Mouse (Mus musculus) embryonic stem cell, embryonic (primary cell): Measurements from ENCODE around the gene Cask.
"Not testable (repeated sequence)": the region's sequence is repeated elsewhere in the genome, so short reads cannot be mapped to it uniquely, and the experiment has no call there.

Experiments
- CTCF ChIA-PET, 4 experiments: fragments of 300-600 bp in 2 of 4; fragments of 350-600 bp in 2 of 4; sonication (Branson Sonifier 250); formaldehyde crosslinking; loops; one replicate each; lab custom pipeline; 2022; ENCODE audit warnings: inconsistent platforms in 2 of 4; lab: Charles Lee
- POLR2A ChIA-PET, 4 experiments: fragments of 300-600 bp in 2 of 4; fragments of 350-600 bp in 2 of 4; sonication (Branson Sonifier 250); formaldehyde crosslinking; loops; one replicate each; lab custom pipeline; 2022; ENCODE audit warnings: antibody characterized with exemption in 4 of 4, inconsistent platforms in 1 of 4; lab: Charles Lee

Cask gene

GRCm38 (mm10) chrX:13851285-13851684 is at the start of gene Cask:
Cask (minus strand) TSS chrX:13851367.
- CTCF ChIA-PET = interaction anchor here in 1 of 4 experiments (0.7 kb wide), 1 partner anchor 28 kb away, joined by 3 read pairs; no protein-coding TSS in a partner anchor
- POLR2A ChIA-PET = interaction anchor here in 1 of 4 experiments (1.3 kb wide), 1 partner anchor 9 kb away, joined by 5 read pairs; no protein-coding TSS in a partner anchor

DNA sequence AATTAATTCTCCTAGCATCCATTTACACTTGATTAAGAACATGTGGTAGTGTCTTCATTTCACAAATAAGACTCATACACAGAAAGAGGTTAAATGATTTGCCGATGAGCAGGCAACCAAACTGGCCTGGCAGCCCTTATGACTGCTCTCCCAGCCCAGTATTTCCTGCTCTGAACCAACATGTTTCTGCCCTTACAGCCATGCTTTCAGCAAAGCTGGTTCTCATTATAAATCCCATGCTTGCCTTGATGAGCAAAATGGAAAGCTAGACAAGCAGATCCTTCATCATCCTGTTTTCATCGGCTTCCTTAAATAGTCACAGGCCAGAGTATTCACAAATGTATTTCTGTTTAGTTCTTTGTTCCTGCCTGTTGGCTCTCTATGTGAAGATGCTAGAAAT is 38.8 kb upstream of the Cask start:
- ChIA-PET POLR2A (no interaction called here), CTCF (no interaction called here)

DNA sequence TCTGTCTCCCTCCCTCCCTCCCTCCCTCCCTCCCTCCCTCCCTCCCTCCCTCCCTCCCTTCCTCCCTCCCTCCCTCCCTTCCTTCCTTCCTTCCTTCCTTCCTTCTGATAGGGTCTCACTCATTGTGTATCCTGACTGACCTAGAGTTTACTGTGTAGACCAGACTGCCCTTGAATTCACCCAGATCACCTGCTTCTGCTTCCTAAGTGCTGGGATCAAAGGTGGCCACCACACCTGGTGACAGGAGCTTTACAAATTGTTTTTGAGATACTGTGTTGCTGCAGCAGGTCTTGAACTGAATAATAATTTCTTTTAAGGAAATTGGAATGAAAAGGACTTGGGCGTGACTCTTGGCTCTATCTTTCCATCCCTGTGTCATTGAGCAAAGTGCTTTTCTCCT is 33.2 kb upstream of the Cask start:
- POLR2A ChIA-PET = interaction anchor here in 1 of 4 experiments (0.6 kb wide), 1 partner anchor 480 kb away, joined by 3 read pairs; no protein-coding TSS in a partner anchor
- CTCF ChIA-PET = no interaction called here

GRCm38 (mm10) chrX:13881969-13882368 is 30.8 kb upstream of the Cask start:
- POLR2A ChIA-PET = interaction anchor here in 1 of 4 experiments (0.8 kb wide), 1 partner anchor 772 kb away, joined by 3 read pairs; no protein-coding TSS in a partner anchor
- CTCF ChIA-PET = no interaction called here

GRCm38 (mm10) chrX:13860145-13860544 is 9.0 kb upstream of the Cask start:
- ChIA-PET POLR2A (interaction anchor here in 2 of 4 experiments (0.8 to 2.2 kb wide), 4 partner anchors 8 to 15 kb away, joined by 3 to 8 read pairs (median 6); no protein-coding TSS in a partner anchor), CTCF (no interaction called here)

- CTCF ChIA-PET = interaction anchor here in 1 of 4 experiments (0.7 kb wide), 1 partner anchor 771 kb away, joined by 10 read pairs; no protein-coding TSS in a partner anchor
- POLR2A ChIA-PET = interaction anchor here in 2 of 4 experiments (1.0 to 1.7 kb wide), 2 partner anchors 12 to 13 kb away, joined by 3 to 7 read pairs; no protein-coding TSS in a partner anchor
Observed at GRCm38 (mm10) chrX:13859051-13859450, 7.9 kb upstream of the Cask start.

- CTCF ChIA-PET = interaction anchor here in 1 of 4 experiments (0.6 kb wide), 1 partner anchor 932 kb away, joined by 5 read pairs; no protein-coding TSS in a partner anchor
Observed at GRCm38 (mm10) chrX:13848473-13848872, 2.7 kb downstream of the Cask start.

DNA sequence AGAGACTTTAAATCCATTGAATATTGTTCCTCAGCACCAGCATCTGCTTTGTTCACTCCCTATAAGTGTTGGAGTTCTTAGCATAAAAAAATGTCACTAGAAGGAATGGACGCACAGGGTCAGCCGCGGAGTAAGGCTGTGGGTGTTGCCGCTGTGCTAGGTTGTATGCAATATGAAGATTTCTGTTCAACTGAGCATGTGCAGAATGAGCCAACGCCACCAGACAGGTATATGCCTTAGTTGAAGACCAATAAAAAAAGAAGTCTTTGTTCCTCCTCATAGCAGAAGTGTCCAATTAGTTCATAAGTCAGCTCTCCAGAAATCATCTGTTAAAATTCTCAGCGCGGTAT is 3.7 kb downstream of the Cask start:
- ChIA-PET POLR2A (interaction anchor here in 2 of 4 experiments (0.6 to 1.7 kb wide), 2 partner anchors 13 to 288 kb away, joined by 3 to 8 read pairs; no protein-coding TSS in a partner anchor), CTCF (no interaction called here)

More at GRCm38 (mm10) chrX:13848473-13848872, 2.7 kb downstream of the Cask start:
- POLR2A ChIA-PET = no interaction called here

- POLR2A ChIA-PET = interaction anchor here in 3 of 4 experiments (1.1 to 2.3 kb wide), 4 partner anchors 8 to 14 kb away, joined by 3 to 8 read pairs (median 5); no protein-coding TSS in a partner anchor
- CTCF ChIA-PET = no interaction called here
Observed at GRCm38 (mm10) chrX:13846653-13847501, 4.3 kb downstream of the Cask start.

- ChIA-PET CTCF (no interaction called here), POLR2A (interaction anchor here in 3 of 4 experiments (0.7 to 2.3 kb wide), 6 partner anchors 9 to 45 kb away, joined by 3 to 8 read pairs (median 3); no protein-coding TSS in a partner anchor)
Observed at GRCm38 (mm10) chrX:13845858-13846652, 5.1 kb downstream of the Cask start.

- ChIA-PET POLR2A (interaction anchor here in 2 of 4 experiments (1.0 to 2.3 kb wide), 2 partner anchors 15 to 46 kb away, joined by 3 to 7 read pairs; no protein-coding TSS in a partner anchor), CTCF (no interaction called here)
Observed at GRCm38 (mm10) chrX:13845141-13845857, 5.9 kb downstream of the Cask start.

DNA sequence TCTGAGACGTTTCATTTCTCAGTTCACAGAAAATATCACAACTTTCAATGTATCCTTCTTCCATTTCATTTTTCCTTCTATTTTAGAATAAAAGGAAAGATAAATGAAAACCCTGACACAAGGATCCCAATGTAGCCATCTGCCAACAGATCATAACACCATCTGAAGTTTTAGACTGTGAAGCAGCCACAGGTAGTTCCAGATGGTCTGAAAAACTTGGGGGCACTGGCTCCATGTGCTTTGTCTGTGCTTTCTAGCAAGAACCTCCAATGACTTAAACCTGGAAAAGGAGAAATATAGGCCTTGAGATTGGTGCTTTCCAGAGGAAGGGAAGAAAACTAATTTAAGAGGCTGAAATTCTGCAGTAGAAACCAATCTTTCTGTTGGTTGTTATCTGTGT is 28.4 kb downstream of the Cask start:
- ChIA-PET POLR2A (no interaction called here), CTCF (no interaction called here)

- ChIA-PET CTCF (interaction anchor here in 1 of 4 experiments (0.7 kb wide), 1 partner anchor 89 kb away, joined by 14 read pairs; no protein-coding TSS in a partner anchor), POLR2A (interaction anchor here in 1 of 4 experiments (0.7 kb wide), 1 partner anchor 546 kb away, joined by 3 read pairs; no protein-coding TSS in a partner anchor)
Observed at GRCm38 (mm10) chrX:13798754-13799153, 52.4 kb downstream of the Cask start.

- ChIA-PET CTCF (no interaction called here), POLR2A (no interaction called here)
Observed at GRCm38 (mm10) chrX:13765672-13766071, 85.5 kb downstream of the Cask start.

- CTCF ChIA-PET = no interaction called here
- POLR2A ChIA-PET = no interaction called here
Observed at GRCm38 (mm10) chrX:13765024-13765423, 86.1 kb downstream of the Cask start.

- POLR2A ChIA-PET = no interaction called here
Observed at GRCm38 (mm10) chrX:13757279-13758005, 93.7 kb downstream of the Cask start.

GRCm38 (mm10) chrX:13741110-13741509 is 110.1 kb downstream of the Cask start:
- POLR2A ChIA-PET = no interaction called here
- CTCF ChIA-PET = no interaction called here

More at GRCm38 (mm10) chrX:13757279-13758005, 93.7 kb downstream of the Cask start:
- CTCF ChIA-PET = no interaction called here

GRCm38 (mm10) chrX:13730785-13731184 is 120.4 kb downstream of the Cask start:
- POLR2A ChIA-PET, CTCF ChIA-PET: not testable (repeated sequence)
